ENCODE assay signal across 8 mouse cellular contexts in the genomic region with DNA sequence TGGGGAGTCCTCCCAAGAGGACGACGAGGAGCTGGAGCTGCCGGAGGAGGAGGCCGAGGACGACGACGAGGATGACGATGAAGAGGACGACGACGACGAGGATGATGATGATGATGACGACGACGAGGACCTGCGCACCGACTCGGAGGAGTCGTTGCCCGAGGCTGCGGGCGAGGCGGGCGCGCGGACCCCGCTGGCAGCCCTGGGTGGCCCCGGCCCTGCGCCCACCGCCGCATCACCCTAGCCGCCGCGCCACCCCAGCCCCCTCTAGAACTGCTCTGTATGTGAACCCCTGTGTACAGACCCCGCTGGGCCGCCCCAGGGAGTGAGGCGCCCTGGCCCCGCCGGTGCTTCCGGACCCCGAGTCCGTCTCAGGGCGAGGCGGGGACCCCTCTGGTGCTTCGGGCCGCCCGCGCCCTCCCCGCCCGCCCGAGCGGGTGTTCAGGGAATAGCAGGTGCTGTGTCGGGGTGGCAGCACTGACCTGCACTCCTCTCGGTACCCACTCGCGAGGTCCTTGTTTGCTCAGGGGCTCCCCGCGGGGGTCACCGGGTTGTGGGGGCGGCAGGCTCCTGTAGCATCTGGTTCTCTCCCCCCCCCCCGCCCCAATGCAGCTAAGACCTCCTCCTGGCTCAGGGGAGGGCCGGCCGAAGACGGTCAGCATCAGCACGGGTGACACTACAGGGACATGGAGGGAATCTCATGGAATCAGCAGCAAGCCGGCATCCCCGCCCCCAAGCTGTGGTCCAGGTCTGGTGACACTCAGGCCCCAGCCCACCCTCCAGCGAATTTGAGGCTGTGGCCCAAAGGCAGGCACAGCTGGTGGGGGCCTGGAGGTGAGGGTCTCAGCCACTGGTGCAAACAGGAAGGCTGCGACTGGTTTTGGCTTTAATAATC.
DNase-seq lines count a peak whose midpoint lies in the region; ATAC-seq lines count a peak whose summit lies in the region.

No protein-coding gene starts in this region.

- H3K27ac ChIP-seq in liver, embryonic 11.5 days (ENCODE audit: low read depth, low read length): no peak overlapping the region
- no peak overlapping the region for H3K27ac ChIP-seq in limb, embryonic 12.5 days

- DNase-seq in adrenal gland, postnatal 14 days: peak; percentile 51
- no peak for DNase-seq in adrenal gland, postnatal 36 days
- no peak for DNase-seq in liver, embryonic 11.5 days (ENCODE audit: low spot score)
- DNase-seq in liver: no peak
- DNase-seq in retina, postnatal 1 day: peak; percentile 69
- no peak for DNase-seq in urinary bladder, postnatal 4 days (ENCODE audit: low spot score in 2 of 2)
- DNase-seq in cerebellum, adult 11-12 months: no peak

- H3K4me3 ChIP-seq in liver, embryonic 11.5 days (ENCODE audit: low read depth, low read length): peak overlapping the region; percentile 44
- H3K4me3 ChIP-seq in limb, embryonic 12.5 days (replicated peaks): peak overlapping the region; percentile 44

- 3% methylated on average over 66 of the region's 69 CpGs for WGBS in liver, embryonic 11.5 days
- 2% methylated on average over 68 of the region's 69 CpGs for WGBS in limb, embryonic 12.5 days

- H3K4me1 ChIP-seq in liver, embryonic 11.5 days (replicated peaks; ENCODE audit: control insufficient read depth, insufficient read depth, low read length): peaks cover 7% of the 10 kb centered on the region; the same call in 1 of the 2 replicates
- peaks cover 75% of the 10 kb centered on the region for H3K4me1 ChIP-seq in limb, embryonic 12.5 days (replicated peaks)

- H3K27me3 ChIP-seq in liver, embryonic 11.5 days (replicated peaks; ENCODE audit: control insufficient read depth, insufficient read depth, low read length): peaks cover 48% of the 10 kb centered on the region
- H3K27me3 ChIP-seq in limb, embryonic 12.5 days: peaks cover 69% of the 10 kb centered on the region

- H3K36me3 ChIP-seq in liver, embryonic 11.5 days (ENCODE audit: control insufficient read depth, insufficient read depth, low read length): no peaks in the 10 kb centered on the region
- H3K36me3 ChIP-seq in limb, embryonic 12.5 days: no peaks in the 10 kb centered on the region; the same call in 1 of the 2 replicates

- H3K4me2 ChIP-seq in liver, embryonic 11.5 days: peak overlapping the region; percentile 69
- H3K4me2 ChIP-seq in limb, embryonic 12.5 days: peak overlapping the region; percentile 80

- no peak overlapping the region for H3K9ac ChIP-seq in liver, embryonic 11.5 days (ENCODE audit: low read depth, low read length)
- H3K9ac ChIP-seq in limb, embryonic 12.5 days (replicated peaks): peak overlapping the region; percentile 48

- no peaks in the 10 kb centered on the region for H3K9me3 ChIP-seq in liver, embryonic 11.5 days (ENCODE audit: control insufficient read depth, low read length)
- H3K9me3 ChIP-seq in limb, embryonic 12.5 days: no peaks in the 10 kb centered on the region

- no peak for ATAC-seq in liver, embryonic 11.5 days (replicated peaks; ENCODE audit: low FRiP score)
- no peak for ATAC-seq in limb, embryonic 12.5 days (ENCODE audit: insufficient number of reproducible peaks, insufficient read depth, low FRiP score, low TSS enrichment, low read depth)

Comparison
In these comparisons a context has a peak if more than half of its experiments do, and no peak if none do; other contexts are left out.
1. DNase-seq: peak in adrenal gland, postnatal 14 days (single experiment) and retina, postnatal 1 day (single experiment); none in adrenal gland, postnatal 36 days (0 of 2), liver, embryonic 11.5 days (single experiment), liver (single experiment), urinary bladder, postnatal 4 days (0 of 2) and cerebellum, adult 11-12 months (single experiment).